Mouse (Mus musculus): ENCODE data around the gene Sptbn1.

DNA sequence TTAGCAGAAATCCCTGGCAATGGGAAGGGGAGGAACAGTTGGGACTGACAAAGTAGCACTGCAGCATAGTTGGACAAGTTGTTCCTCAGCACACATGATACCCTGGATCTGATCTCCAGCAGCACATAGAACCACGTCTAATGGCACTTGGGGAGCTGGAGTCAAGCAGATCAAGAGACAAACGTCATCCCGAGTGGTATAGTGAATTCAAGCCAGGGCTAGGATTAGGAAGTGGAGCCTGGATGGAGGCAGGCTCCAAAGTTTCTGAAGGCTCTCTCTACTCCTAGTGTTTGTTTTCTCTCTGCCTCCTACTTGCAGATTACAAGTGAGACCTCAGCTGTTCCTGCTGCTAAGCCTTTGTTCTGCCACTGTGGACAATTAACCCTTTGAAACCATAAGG, 27.1 kb downstream of the Sptbn1 start:
- TF ChIP-seq POLR2A (IDR thresholded peaks at IDR 0.05; ENCODE audit: borderline replicate concordance, extremely low read depth, insufficient read depth, insufficient read length, poor library complexity, severe bottlenecking) (no peak), CTCF (IDR thresholded peaks at IDR 0.05; ENCODE audit: borderline replicate concordance, extremely low read depth, insufficient read depth, insufficient read length) (no peak)
